Mouse (Mus musculus): Measurements from ENCODE around the gene Atox1. TPM values are rescaled to one million over a fixed set of nuclear protein-coding genes. Genes with fewer than 3 reads are reported as not detected.

The Atox1 gene
- polyA plus RNA-seq (2012; rRNA removed), result 631 and 812 TPM in 2 replicates

DNA sequence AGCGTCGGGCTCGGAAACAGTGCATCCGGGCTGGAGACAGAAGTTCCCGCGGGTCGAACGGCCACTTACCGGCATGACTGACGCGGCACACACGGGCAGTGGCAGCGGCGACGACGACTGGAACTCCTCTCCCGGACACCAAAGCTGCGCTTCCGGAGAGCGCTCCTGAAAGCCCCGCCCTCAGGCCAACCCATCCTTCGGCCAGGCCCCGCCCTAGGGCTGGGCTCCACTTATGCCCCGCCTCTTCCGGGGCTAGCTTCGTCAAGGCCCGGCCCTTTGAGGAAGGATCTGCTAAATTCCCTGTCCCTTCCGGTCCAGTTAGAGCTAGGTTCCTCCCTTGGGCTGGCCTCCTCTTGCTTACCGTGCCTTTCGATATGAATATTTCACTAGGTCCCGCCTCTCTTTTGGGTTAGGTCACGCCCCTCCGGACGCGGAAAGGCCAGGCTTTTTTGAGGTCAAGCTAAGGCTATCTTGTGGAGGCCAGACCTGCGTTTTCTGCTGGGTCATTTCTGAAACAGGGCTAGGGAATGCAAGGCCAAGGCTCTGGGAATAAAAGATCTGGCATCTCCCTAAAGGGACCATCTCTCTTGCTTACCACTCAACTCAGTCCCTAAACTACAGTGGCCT is at the start of gene Atox1:
TSS of gene Atox1 (minus strand) at position 221 of the 627 bp plus-strand sequence.
- no peak for DNase-seq (ENCODE audit: low read depth)

GRCm38 (mm10) chr11:55505485-55505884 is 44.4 kb upstream of the Atox1 start:
- DNase-seq (ENCODE audit: low read depth), result no peak

- DNase-seq (ENCODE audit: low read depth), result no peak
These were observed 41.8 kb upstream of the Atox1 start for GRCm38 (mm10) chr11:55502886-55503285.

- no peak for DNase-seq (ENCODE audit: low read depth)
These were observed 41.0 kb upstream of the Atox1 start for GRCm38 (mm10) chr11:55501955-55502531.

DNA sequence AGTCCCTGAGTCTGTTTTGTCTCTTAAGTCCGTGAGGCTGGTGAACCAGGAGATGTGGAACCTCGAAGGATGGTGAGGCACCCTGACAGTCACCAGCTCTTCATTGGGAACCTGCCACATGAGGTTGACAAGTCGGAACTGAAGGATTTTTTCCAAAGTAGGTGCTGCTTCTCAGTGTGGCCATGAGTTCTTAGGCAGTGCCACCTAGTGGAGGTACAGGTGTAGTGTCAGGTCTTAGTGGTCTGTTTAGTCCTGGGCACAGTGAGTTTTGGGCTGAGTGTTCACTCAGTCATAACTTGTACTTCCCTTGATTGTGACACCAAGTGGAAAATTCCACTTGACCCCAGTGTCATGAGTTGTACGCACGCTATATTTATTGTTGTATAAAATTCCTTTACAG is 36.8 kb upstream of the Atox1 start:
- no peak for DNase-seq (ENCODE audit: low read depth)

GRCm38 (mm10) chr11:55496158-55496557 is 35.1 kb upstream of the Atox1 start:
- DNase-seq (ENCODE audit: low read depth), result no peak

- no peak for DNase-seq (ENCODE audit: low read depth)
These were observed 24.4 kb upstream of the Atox1 start for GRCm38 (mm10) chr11:55485443-55485842.

DNA sequence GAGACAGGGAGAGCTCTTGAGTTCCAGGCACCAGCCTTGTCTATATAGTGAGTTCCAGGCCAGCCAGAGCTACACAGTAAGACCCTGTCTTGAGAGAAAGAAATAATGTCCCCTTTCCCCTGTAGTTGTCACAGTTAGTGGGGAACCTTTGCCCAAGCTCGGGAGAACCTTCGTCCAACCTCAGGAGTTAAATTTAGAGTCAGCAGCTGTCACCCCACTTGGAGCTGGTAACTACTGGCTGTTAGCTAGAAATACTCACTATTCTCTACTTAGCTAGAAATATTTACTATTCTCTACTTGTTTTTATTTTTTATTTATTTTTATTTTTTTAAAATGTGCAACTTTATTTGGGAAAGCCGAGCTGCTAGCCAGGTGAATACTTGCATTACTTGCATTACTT is 12.2 kb upstream of the Atox1 start:
- no peak for DNase-seq (ENCODE audit: low read depth)

- no peak for DNase-seq (ENCODE audit: low read depth)
These were observed 10.4 kb upstream of the Atox1 start for GRCm38 (mm10) chr11:55471467-55471866.

DNA sequence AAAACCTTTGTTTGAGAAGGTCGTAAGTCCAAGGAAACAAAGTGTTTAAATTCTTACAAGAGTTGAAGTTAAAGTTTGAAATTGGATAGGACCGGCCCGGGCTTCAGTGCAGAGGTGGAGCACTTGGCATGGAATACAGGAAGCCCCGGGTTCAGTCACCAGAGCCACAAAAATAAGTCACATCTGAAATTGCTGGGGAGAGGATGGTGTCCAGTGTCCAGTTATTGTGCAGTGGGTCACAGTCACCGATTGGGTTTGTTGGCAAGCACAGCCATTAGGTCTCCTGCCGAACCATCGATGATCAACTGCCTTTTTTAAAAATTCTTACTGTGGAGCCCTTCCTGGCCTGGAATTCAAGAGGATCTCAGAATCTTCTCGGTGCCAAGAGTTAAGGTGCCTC is 9.7 kb upstream of the Atox1 start:
- DNase-seq (ENCODE audit: low read depth), result no peak

- no peak for DNase-seq (ENCODE audit: low read depth)
These were observed 9.1 kb upstream of the Atox1 start for GRCm38 (mm10) chr11:55469923-55470691.

DNA sequence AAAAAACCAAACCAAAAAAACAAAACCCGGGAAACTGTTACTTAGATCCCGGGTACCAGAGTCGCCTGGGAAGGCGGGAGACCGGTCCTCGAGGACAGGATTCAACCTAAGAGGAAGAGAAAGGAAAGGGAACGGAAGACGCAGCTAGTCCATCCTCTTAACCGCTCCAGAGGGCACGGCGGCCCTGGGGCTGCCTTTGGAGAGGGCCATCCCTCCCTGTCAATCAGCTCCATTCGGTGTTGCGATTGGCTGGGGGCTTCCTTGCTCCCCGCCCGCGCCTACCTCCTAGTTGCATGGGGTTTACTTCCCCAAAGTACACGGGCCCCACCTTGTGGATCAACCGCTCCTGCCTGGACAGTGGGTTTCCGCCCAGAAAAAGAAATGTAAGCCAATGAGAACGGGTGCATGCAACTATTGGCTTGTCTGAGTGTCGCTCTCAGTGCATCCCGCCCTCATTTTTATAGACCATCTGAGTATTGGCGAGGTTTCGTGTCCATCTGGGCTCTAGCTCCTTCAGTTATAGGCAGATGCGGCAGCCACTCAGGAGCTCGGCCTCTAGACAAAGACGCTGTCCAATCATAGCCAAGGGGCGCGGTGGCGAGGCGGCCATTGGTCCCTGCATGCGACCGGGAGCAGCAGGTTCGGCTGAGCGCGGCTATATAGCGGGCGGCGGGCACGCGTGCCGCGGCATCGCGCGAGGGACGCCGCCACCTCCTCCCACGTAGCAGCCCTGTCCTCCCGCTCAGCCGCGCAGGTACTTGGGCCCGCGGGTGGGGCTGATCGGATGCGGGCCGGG is 8.2 kb upstream of the Atox1 start, which contains the start of gene G3bp1:
TSS of gene G3bp1 (plus strand) at position 638 of the 796 bp plus-strand sequence.
- peak; percentile 99 for DNase-seq (ENCODE audit: low read depth)

DNA sequence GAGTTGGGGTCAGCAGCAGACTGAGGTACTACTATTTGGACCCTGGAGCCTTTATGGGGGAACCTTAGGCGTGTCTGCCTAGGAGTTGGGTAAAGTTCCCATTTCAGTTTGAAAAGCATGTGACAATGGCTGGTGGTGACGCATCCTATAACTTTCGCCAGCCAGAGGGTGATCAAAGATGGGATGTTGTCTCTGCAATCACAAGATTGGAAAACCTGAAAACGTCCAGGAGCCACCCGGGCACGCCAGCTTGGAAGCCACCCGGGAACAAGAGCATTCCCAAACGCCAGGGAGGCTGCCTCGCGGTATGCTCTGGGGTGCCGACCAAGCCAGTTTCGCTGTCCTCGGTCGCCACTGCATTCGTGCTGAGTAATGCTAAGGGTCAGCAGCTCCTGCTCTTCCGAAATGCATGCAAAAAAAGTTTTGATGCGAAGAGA is 7.6 kb upstream of the Atox1 start:
- no peak for DNase-seq (ENCODE audit: low read depth)

GRCm38 (mm10) chr11:55468012-55468411 is 7.0 kb upstream of the Atox1 start:
- no peak for DNase-seq (ENCODE audit: low read depth)

- no peak for DNase-seq (ENCODE audit: low read depth)
These were observed 4.1 kb upstream of the Atox1 start for GRCm38 (mm10) chr11:55465177-55465576.

GRCm38 (mm10) chr11:55464707-55465106 is 3.7 kb upstream of the Atox1 start:
- no peak for DNase-seq (ENCODE audit: low read depth)

DNA sequence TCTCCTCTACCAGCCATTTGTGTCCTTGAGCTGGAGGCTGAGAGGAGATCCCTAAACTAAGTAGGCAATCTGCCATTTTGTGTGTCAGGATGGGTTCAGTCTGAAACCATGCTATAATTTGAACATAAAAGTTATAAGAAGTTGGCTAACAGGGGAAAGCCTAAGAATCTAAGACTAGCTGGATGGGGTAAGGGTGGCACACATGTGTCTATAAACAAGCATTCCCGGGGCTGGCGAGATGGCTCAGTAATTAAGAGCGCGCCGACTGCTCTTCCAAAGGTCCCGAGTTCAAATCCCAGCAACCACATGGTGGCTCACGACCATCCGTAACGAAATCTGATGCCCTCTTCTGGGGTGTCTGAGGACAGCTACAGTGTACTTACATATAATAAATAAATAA is 1.1 kb upstream of the Atox1 start:
- no peak for DNase-seq (ENCODE audit: low read depth)

DNA sequence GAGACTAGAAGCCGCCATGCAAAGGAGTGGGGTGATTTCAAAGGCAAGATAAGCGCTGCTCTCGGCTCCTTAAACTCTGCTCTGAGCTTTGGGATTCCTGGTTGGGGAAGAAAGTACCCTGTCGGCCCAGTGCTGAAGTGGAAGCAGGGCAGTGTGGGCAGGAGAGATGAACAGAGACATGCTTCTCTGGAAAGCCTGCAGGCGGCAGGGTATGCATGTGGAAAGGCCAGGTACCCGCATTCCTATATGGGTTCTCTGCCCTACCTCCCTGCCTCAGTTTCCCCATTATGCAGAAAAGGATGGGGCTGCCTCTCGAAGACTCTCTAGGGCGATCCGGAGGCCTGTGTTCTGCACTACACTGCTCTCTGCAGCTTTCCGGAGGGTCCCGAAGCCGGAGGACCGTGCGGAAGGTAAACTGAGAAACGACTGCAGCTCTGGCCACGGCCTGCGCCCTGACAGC is 450 bp downstream of the Atox1 start:
- no peak for DNase-seq (ENCODE audit: low read depth)

DNA sequence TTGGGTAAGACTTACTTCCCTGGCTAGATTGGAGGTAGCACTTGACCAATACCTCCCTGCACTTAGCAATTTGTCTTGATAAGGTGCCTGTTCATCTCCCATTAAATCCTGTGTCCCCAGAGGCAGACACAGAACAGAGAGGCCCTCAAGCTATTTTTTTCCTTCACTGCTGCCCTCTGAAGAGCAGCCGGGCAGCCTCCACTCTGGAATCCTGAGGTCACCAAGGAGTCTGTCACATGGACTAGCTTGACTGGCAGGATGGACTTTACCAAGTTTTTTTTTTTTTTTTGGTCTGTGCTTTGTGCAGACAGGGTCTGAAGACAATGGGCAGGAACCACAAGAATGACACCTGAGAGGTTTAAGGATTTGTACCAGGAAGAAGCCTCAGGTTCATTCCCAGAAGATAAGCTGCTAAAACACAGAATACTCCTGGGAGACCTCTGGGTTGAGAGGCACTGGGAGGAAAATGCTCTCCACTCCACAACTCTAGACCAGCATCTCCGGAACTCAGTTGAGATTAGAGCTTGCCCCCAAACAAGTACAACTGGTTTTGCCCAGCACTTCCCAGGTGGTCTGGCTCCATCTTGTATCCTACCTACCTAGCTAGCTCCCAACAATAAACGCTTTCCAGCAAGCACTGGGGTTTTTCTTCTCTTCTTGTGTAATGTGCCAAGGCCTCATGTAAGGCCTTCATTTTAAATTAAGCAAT is 1.0 kb downstream of the Atox1 start:
- DNase-seq (ENCODE audit: low read depth), result no peak

DNA sequence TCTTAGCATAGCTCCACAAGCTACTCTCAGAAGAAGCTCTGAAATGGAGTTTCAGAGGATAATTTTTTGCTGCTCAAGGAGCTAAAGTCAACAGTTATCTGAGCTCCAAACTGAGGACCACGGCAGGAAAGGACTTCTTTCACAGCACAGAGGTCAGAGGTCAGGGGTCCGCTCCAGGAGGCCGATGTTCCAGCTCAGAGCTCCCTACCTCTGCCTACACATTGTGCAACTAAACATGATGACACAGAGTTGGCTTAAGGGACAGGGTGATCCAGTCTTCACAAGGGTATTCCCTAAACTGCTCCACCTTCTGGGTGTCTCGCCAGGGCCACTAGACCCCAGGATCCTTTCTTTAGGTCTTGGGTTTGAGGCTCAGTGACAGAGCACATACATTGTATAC is 2.5 kb downstream of the Atox1 start:
- no peak for DNase-seq (ENCODE audit: low read depth)

DNA sequence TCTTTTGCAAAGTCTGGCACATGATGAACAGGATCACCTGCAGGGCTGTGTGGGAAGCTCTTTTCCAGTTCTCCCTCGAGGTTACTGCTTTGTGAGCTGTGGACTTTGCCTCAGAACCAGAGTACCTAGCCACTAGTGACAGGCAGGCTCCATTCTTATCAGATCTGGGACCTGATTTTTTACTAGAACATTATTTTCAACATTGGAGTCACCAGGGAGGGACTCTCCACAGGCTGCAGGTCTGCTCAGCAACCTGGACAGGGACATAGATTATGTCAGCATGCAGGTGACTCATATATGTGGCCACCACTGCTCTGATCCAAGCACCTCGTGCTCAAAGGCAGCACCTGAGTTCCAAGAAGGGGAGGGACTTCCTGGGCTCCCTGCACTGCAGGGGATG is 5.9 kb downstream of the Atox1 start:
- no peak for DNase-seq (ENCODE audit: low read depth)
